Mouse (Mus musculus): ENCODE data around the gene Rbbp9. TPM values are rescaled to one million over a fixed set of nuclear protein-coding genes. Genes with fewer than 3 reads are reported as not detected.

Gene Rbbp9
- polyA plus RNA-seq, 1 experiment, result 6.0 TPM

DNA sequence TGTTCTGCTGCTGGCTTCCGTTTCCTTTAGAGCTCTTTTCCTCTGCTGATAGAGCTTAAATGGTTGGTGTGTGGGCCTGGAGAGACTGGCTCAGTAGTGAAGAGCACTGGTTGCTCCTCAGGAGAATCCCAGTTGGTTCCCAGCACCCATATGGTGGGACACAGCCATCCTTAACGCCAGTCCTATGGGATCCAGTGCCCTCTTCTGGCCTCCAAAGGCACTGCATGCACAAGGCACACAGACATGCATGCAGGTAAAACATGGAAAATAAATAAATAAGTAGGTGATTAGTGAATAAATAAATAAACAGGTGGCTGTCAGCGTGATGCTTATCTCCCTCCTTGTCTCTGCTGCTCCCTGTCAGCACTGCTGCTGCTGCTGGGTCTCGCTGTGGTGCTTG, 38.1 kb upstream of the Rbbp9 start:
- Histone ChIP-seq H3K36me3 (ENCODE audit: control insufficient read depth, insufficient read depth) (peaks cover 67% of the 10 kb centered on the region), H3K79me2 (ENCODE audit: control insufficient read depth, insufficient read depth) (no peaks in the 10 kb centered on the region), H3K79me3 (ENCODE audit: low read depth) (no peaks in the 10 kb centered on the region), H3K4me3 (ENCODE audit: insufficient read depth, poor library complexity, severe bottlenecking) (no peak overlapping the region), H3ac (ENCODE audit: control insufficient read depth, insufficient read length, low read depth) (no peak overlapping the region), H3K27me3 (ENCODE audit: control insufficient read depth, insufficient read depth, insufficient read length) (no peaks in the 10 kb centered on the region)
- TF ChIP-seq MYOG (IDR thresholded peaks at IDR 0.05; ENCODE audit: control insufficient read depth, extremely low read depth, insufficient read length) (no peak), MAX (IDR thresholded peaks at IDR 0.05) (no peak), USF1 (IDR thresholded peaks at IDR 0.05; ENCODE audit: low read depth) (no peak), CTCF (IDR thresholded peaks at IDR 0.05; ENCODE audit: control insufficient read depth, insufficient read depth, insufficient read length) (no peak), MYOD1 (IDR thresholded peaks at IDR 0.05; ENCODE audit: control insufficient read depth, insufficient read length, low read depth) (no peak), FOSL1 (IDR thresholded peaks at IDR 0.05; ENCODE audit: insufficient read depth, low read length, poor library complexity, severe bottlenecking) (no peak), CEBPB (IDR thresholded peaks at IDR 0.05; ENCODE audit: low read depth) (no peak)

DNA sequence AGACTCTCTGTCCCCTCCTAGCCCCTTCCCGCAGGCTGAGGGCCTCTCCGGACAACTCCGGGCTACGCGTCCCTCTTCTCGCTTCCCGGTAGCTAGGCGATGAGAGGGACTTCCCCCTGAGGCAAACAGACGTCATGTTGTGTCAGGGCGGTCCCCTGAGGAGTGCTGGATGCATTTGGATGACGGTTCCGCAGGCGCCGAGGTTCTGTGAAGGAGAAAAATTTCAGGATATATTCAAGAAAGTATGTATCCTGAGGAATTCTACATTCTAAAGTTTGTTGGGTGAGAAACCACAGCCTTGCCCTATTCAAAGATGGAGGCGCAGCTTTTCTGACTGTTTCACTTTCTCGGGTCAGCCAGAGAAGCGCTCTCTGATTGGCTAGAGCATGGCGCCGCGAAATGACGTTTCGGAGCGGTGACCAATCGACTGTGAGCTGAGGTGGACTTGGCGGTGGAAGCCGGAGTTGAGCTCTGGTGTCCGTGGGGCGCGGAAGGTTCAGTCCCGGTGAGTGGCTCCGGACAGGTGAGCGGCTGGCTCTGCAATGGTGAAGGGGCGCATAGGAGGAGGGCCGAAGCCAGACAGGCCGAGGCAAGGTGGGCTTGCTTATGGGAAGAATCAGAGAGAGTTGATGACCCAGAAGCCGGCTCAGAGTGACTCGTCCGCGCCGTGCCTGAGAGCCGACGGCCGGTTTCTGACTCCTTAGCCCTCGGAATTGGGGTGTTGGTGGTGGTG, 5.3 kb upstream of the Rbbp9 start, which contains the start of gene Sec23b:
TSS of gene Sec23b (plus strand) at position 410 of the 733 bp plus-strand sequence.
- Histone ChIP-seq H3K79me3 (ENCODE audit: low read depth) (peaks cover 15% of the 10 kb centered on the region), H3K36me3 (ENCODE audit: control insufficient read depth, insufficient read depth) (no peaks in the 10 kb centered on the region), H3K4me3 (ENCODE audit: insufficient read depth, poor library complexity, severe bottlenecking) (peak within 1 kb of the TSS; percentile 90), H3ac (ENCODE audit: control insufficient read depth, insufficient read length, low read depth) (peak within 1 kb of the TSS; percentile 60), H3K79me2 (ENCODE audit: control insufficient read depth, insufficient read depth) (peaks cover 31% of the 10 kb centered on the region), H3K27me3 (ENCODE audit: control insufficient read depth, insufficient read depth, insufficient read length) (no peaks in the 10 kb centered on the region)
- TF ChIP-seq MAX (IDR thresholded peaks at IDR 0.05) (no peak), MYOG (IDR thresholded peaks at IDR 0.05; ENCODE audit: control insufficient read depth, extremely low read depth, insufficient read length) (no peak)

DNA sequence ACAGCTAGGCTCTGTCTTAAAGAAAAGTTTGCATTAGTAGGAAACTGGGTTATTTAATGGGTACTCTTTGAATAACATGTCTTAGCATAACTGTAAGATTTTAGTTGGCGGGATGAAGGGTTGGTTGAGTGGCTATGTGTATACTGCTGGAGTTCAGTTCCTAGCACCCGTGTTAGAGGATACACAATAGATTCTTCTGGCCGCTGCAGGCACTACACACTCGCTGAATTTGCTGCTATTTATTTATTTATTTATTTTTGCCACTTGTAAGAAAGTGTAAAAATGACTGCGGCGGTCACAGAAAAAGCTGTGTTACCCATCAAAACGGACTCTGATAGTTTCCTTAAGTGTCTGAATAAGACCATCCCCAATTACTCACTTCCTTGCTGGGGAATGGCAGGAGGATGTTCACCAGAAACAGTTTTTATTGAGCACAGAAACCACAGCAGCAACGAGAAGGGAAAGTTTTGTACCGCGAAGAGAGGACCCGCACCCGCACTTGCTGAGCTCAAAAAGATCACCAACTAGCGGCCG, 4.7 kb upstream of the Rbbp9 start:
- peak overlapping the region; percentile 59 for H3ac ChIP-seq (ENCODE audit: control insufficient read depth, insufficient read length, low read depth)
- H3K36me3 ChIP-seq (ENCODE audit: control insufficient read depth, insufficient read depth), result no peaks in the 10 kb centered on the region
- TF ChIP-seq FOSL1 (IDR thresholded peaks at IDR 0.05; ENCODE audit: insufficient read depth, low read length, poor library complexity, severe bottlenecking) (no peak), USF1 (IDR thresholded peaks at IDR 0.05; ENCODE audit: low read depth) (no peak), MYOD1 (IDR thresholded peaks at IDR 0.05; ENCODE audit: control insufficient read depth, insufficient read length, low read depth) (no peak), MAX (IDR thresholded peaks at IDR 0.05) (no peak), MYOG (IDR thresholded peaks at IDR 0.05; ENCODE audit: control insufficient read depth, extremely low read depth, insufficient read length) (no peak), CTCF (IDR thresholded peaks at IDR 0.05; ENCODE audit: control insufficient read depth, insufficient read depth, insufficient read length) (no peak), CEBPB (IDR thresholded peaks at IDR 0.05; ENCODE audit: low read depth) (no peak)
- H3K4me3 ChIP-seq (ENCODE audit: insufficient read depth, poor library complexity, severe bottlenecking), result peak overlapping the region; percentile 90
- H3K79me2 ChIP-seq (ENCODE audit: control insufficient read depth, insufficient read depth), result peaks cover 31% of the 10 kb centered on the region
- no peaks in the 10 kb centered on the region for H3K27me3 ChIP-seq (ENCODE audit: control insufficient read depth, insufficient read depth, insufficient read length)
- H3K79me3 ChIP-seq (ENCODE audit: low read depth), result peaks cover 15% of the 10 kb centered on the region

DNA sequence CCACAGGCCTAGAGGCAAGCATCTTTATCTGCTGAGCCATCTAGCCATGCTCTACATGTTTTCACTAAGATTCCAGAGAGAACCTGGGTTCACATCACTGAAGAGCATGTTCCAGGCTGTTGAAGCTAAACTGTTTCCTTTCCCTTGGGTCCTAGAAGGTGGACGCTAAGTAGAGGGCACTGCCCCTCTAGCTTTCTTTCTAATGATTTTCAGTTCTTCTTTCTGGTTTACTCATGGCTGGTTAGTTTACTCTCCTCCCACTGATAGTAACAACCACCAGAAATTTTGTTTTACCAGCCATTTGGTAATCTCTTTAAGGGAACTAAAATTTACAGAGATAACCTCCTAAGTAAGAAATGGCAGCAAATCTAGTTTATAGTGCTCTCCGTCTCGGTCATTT, 3.2 kb upstream of the Rbbp9 start:
- Histone ChIP-seq H3K4me3 (ENCODE audit: insufficient read depth, poor library complexity, severe bottlenecking) (no peak overlapping the region), H3K79me2 (ENCODE audit: control insufficient read depth, insufficient read depth) (peaks cover 28% of the 10 kb centered on the region), H3K79me3 (ENCODE audit: low read depth) (peaks cover 11% of the 10 kb centered on the region), H3K27me3 (ENCODE audit: control insufficient read depth, insufficient read depth, insufficient read length) (no peaks in the 10 kb centered on the region), H3ac (ENCODE audit: control insufficient read depth, insufficient read length, low read depth) (no peak overlapping the region), H3K36me3 (ENCODE audit: control insufficient read depth, insufficient read depth) (no peaks in the 10 kb centered on the region)
- TF ChIP-seq CTCF (IDR thresholded peaks at IDR 0.05; ENCODE audit: control insufficient read depth, insufficient read depth, insufficient read length) (no peak), FOSL1 (IDR thresholded peaks at IDR 0.05; ENCODE audit: insufficient read depth, low read length, poor library complexity, severe bottlenecking) (no peak), MAX (IDR thresholded peaks at IDR 0.05) (no peak), MYOD1 (IDR thresholded peaks at IDR 0.05; ENCODE audit: control insufficient read depth, insufficient read length, low read depth) (no peak), USF1 (IDR thresholded peaks at IDR 0.05; ENCODE audit: low read depth) (no peak), MYOG (IDR thresholded peaks at IDR 0.05; ENCODE audit: control insufficient read depth, extremely low read depth, insufficient read length) (no peak), CEBPB (IDR thresholded peaks at IDR 0.05; ENCODE audit: low read depth) (no peak)

DNA sequence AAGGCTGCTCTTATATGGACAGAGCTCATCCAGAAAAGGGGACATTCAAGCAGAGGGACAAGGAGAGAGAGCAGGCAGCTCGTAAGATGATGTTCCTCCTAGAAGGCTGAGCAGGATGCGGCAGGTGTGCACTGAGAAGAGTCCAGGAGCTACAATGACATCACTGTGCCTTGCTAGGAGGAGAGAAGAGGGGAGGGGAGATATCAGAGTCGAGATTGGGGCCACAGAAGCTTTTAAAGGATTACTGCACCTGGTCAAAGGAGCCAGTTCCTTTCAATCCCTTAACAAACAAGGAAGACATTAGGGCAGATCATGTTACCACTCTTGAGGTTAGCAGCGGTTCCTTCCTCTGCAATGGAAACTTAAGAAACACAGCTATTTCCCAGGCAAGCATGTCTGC, 3.1 kb downstream of the Rbbp9 start:
- Histone ChIP-seq H3K4me3 (ENCODE audit: insufficient read depth, poor library complexity, severe bottlenecking) (no peak overlapping the region), H3K79me2 (ENCODE audit: control insufficient read depth, insufficient read depth) (no peaks in the 10 kb centered on the region), H3K36me3 (ENCODE audit: control insufficient read depth, insufficient read depth) (peaks cover 26% of the 10 kb centered on the region), H3K27me3 (ENCODE audit: control insufficient read depth, insufficient read depth, insufficient read length) (no peaks in the 10 kb centered on the region), H3K79me3 (ENCODE audit: low read depth) (no peaks in the 10 kb centered on the region), H3ac (ENCODE audit: control insufficient read depth, insufficient read length, low read depth) (no peak overlapping the region)
- TF ChIP-seq FOSL1 (IDR thresholded peaks at IDR 0.05; ENCODE audit: insufficient read depth, low read length, poor library complexity, severe bottlenecking), result no peak
- TF ChIP-seq MAX (IDR thresholded peaks at IDR 0.05), result no peak
- no peak for TF ChIP-seq USF1 (IDR thresholded peaks at IDR 0.05; ENCODE audit: low read depth)
- TF ChIP-seq CEBPB (IDR thresholded peaks at IDR 0.05; ENCODE audit: low read depth), result no peak
- TF ChIP-seq MYOD1 (IDR thresholded peaks at IDR 0.05; ENCODE audit: control insufficient read depth, insufficient read length, low read depth), result no peak
- TF ChIP-seq CTCF (IDR thresholded peaks at IDR 0.05; ENCODE audit: control insufficient read depth, insufficient read depth, insufficient read length), result no peak
- TF ChIP-seq MYOG (IDR thresholded peaks at IDR 0.05; ENCODE audit: control insufficient read depth, extremely low read depth, insufficient read length), result no peak

Measured in C2C12 (cell line).